Mouse (Mus musculus): Measurements from ENCODE around the gene Clic6. TPM values are rescaled to one million over a fixed set of nuclear protein-coding genes. Genes with fewer than 3 reads are reported as not detected.

Gene Clic6
- 0.50 and 3.5 TPM in 2 replicates for polyA plus RNA-seq (2015; fragmentation: Nextera tagmentation; extraction: Ambion mirVana)

- no peak within 1 kb of the TSS for H3K4me2 ChIP-seq
- H3K27me3 ChIP-seq (replicated peaks), result no peaks in the 10 kb centered on the region
- H3K4me1 ChIP-seq, result no peaks in the 10 kb centered on the region
- no peaks in the 10 kb centered on the region for H3K9me3 ChIP-seq (replicated peaks)
- no peaks in the 10 kb centered on the region for H3K36me3 ChIP-seq
- no peak within 1 kb of the TSS for H3K4me3 ChIP-seq (replicated peaks)
- H3K9ac ChIP-seq (replicated peaks), result no peak within 1 kb of the TSS
- no peak within 1 kb of the TSS for H3K27ac ChIP-seq (replicated peaks)
- no peak for ATAC-seq (ENCODE audit: low FRiP score)
- 95% methylated on average over 5 of the region's 5 CpGs for WGBS
These were observed at the start of gene Clic6 for GRCm38 (mm10) chr16:92485436-92485835. Gene Clic6, plus strand, starts transcription at chr16:92485736.

- no peak overlapping the region for H3K9ac ChIP-seq (replicated peaks)
- no peaks in the 10 kb centered on the region for H3K9me3 ChIP-seq (replicated peaks)
- no peak overlapping the region for H3K4me2 ChIP-seq
- H3K4me3 ChIP-seq (replicated peaks), result no peak overlapping the region
- peaks cover 30% of the 10 kb centered on the region; the same call in 1 of the 2 replicates for H3K4me1 ChIP-seq
- ATAC-seq (ENCODE audit: low FRiP score), result no peak
- 72% methylated on average over 2 of the region's 2 CpGs for WGBS
- no peaks in the 10 kb centered on the region for H3K27me3 ChIP-seq (replicated peaks)
- H3K36me3 ChIP-seq, result no peaks in the 10 kb centered on the region
- H3K27ac ChIP-seq (replicated peaks), result no peak overlapping the region
These were observed 45.8 kb upstream of the Clic6 start for GRCm38 (mm10) chr16:92439775-92440174.

DNA sequence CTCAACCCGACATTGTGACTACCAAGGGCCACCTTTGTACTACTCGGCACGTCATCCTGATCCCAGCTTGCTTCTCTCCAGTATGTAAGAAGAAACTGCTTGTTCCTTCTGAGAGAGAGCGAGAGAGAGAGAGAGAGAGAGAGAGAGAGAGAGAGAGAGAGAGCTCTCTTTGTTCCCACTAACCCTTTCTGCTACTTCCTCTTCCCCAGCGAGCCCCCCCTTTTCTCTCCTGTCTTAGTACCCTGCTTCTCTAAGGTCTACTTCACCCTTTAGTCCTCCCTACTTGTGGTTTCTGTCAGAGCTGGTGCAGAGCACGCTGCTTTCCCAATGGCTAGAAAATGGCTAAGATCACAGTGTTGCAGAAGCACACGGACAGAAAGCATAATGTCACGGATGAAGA, 45.3 kb upstream of the Clic6 start:
- no peak overlapping the region for H3K27ac ChIP-seq (replicated peaks)
- no peak overlapping the region for H3K4me2 ChIP-seq
- WGBS, result 77% methylated on average over 8 of the region's 8 CpGs
- no peaks in the 10 kb centered on the region for H3K27me3 ChIP-seq (replicated peaks)
- H3K4me3 ChIP-seq (replicated peaks), result no peak overlapping the region
- H3K4me1 ChIP-seq, result peaks cover 30% of the 10 kb centered on the region; the same call in 1 of the 2 replicates
- no peaks in the 10 kb centered on the region for H3K9me3 ChIP-seq (replicated peaks)
- no peak overlapping the region for H3K9ac ChIP-seq (replicated peaks)
- ATAC-seq (ENCODE audit: low FRiP score), result no peak
- H3K36me3 ChIP-seq, result no peaks in the 10 kb centered on the region

DNA sequence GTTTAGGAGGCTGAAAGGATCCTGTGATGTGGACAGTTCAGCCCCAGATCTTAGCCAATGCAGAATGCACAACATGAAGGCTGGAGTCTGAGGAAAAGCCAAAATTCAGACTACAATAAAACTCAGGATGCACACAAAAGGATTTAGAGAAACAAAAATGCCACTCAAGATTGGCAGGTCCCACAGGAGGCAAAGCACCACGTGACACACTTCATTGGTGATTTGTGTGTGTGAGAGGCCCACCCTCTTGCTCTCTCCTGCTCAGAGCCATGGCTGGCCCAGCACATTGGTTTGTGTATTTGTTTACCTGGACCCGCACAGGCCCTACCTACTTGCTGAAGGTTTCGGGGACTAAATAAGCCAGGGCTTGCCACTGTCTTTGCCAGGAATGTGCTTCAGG, 44.3 kb upstream of the Clic6 start:
- H3K4me1 ChIP-seq, result 0 out of 2 replicates have a peak, but pooled peaks cover 24% of the 10 kb centered on the region
- H3K27me3 ChIP-seq (replicated peaks), result no peaks in the 10 kb centered on the region
- H3K36me3 ChIP-seq, result no peaks in the 10 kb centered on the region
- H3K4me3 ChIP-seq (replicated peaks), result no peak overlapping the region
- H3K9ac ChIP-seq (replicated peaks), result no peak overlapping the region
- no peaks in the 10 kb centered on the region for H3K9me3 ChIP-seq (replicated peaks)
- H3K27ac ChIP-seq (replicated peaks), result no peak overlapping the region
- 71% methylated on average over 3 of the region's 3 CpGs for WGBS
- no peak overlapping the region for H3K4me2 ChIP-seq
- no peak for ATAC-seq (ENCODE audit: low FRiP score)

GRCm38 (mm10) chr16:92442150-92442549, 43.4 kb upstream of the Clic6 start:
- Histone ChIP-seq H3K27ac (replicated peaks) (no peak overlapping the region), H3K4me1 (0 out of 2 replicates have a peak, but pooled peaks cover 19% of the 10 kb centered on the region), H3K9ac (replicated peaks) (no peak overlapping the region), H3K27me3 (replicated peaks) (no peaks in the 10 kb centered on the region), H3K4me3 (replicated peaks) (no peak overlapping the region), H3K36me3 (no peaks in the 10 kb centered on the region), H3K9me3 (replicated peaks) (no peaks in the 10 kb centered on the region), H3K4me2 (no peak overlapping the region)
- no peak for ATAC-seq (ENCODE audit: low FRiP score)
- 93% methylated on average over 11 of the region's 11 CpGs for WGBS

DNA sequence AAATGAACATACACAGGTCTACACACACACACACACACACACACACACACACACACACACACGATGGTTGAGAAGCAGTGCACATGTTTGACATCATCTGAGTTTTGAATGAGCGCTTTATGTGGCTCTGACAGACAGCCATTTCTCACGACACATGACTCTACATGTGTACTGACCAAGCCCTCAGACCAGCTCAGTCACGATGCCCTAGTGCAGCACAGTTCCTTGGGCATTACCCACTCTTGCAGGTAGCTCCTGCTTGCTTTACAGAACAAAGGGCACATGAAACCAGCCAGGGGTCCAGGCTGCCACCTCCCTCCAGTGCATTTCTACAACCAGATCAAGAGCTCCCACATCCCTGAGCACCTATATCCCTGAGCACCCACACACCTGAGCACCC, 42.6 kb upstream of the Clic6 start:
- ATAC-seq (ENCODE audit: low FRiP score), result no peak
- no peaks in the 10 kb centered on the region for H3K27me3 ChIP-seq (replicated peaks)
- no peaks in the 10 kb centered on the region for H3K9me3 ChIP-seq (replicated peaks)
- no peaks in the 10 kb centered on the region for H3K36me3 ChIP-seq
- H3K9ac ChIP-seq (replicated peaks), result no peak overlapping the region
- H3K4me2 ChIP-seq, result no peak overlapping the region
- 90% methylated on average over 4 of the region's 4 CpGs for WGBS
- H3K27ac ChIP-seq (replicated peaks), result no peak overlapping the region
- H3K4me3 ChIP-seq (replicated peaks), result no peak overlapping the region
- 0 out of 2 replicates have a peak, but pooled peaks cover 19% of the 10 kb centered on the region for H3K4me1 ChIP-seq

DNA sequence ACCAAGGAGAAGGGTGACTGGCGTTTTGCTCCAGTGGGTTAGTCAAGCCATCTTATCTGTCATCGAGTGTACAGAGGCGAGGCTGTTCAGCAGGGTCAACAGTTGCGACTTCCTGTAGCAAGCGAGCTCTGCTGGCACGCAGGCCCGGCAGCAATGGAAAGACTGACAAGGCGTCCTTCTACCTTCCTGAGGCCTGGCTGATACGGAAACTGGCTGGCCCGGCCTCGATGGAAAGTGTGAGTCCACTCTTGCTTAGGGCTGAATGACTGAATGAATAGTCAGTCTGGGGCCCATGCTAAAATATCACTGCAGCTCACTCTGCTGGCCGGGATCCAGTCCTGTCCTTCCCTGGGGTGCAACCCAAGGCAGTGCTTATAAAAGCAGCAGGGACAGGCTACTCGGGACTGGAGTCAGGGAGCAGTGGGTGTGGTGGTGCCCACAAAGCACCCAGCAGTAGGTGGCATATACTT, 41.9 kb upstream of the Clic6 start:
- no peak overlapping the region for H3K4me3 ChIP-seq (replicated peaks)
- H3K9me3 ChIP-seq (replicated peaks), result no peaks in the 10 kb centered on the region
- no peak overlapping the region for H3K4me2 ChIP-seq
- WGBS, result 76% methylated on average over 13 of the region's 13 CpGs
- ATAC-seq (ENCODE audit: low FRiP score), result no peak; the same call in 1 of the 2 replicates
- 0 out of 2 replicates have a peak, but pooled peaks cover 19% of the 10 kb centered on the region for H3K4me1 ChIP-seq
- H3K27ac ChIP-seq (replicated peaks), result no peak overlapping the region
- no peaks in the 10 kb centered on the region for H3K27me3 ChIP-seq (replicated peaks)
- H3K36me3 ChIP-seq, result no peaks in the 10 kb centered on the region
- no peak overlapping the region for H3K9ac ChIP-seq (replicated peaks)

GRCm38 (mm10) chr16:92445377-92445776, 40.2 kb upstream of the Clic6 start:
- Histone ChIP-seq H3K9me3 (replicated peaks) (no peaks in the 10 kb centered on the region), H3K4me1 (0 out of 2 replicates have a peak, but pooled peaks cover 19% of the 10 kb centered on the region), H3K27me3 (replicated peaks) (no peaks in the 10 kb centered on the region), H3K4me2 (no peak overlapping the region), H3K9ac (replicated peaks) (no peak overlapping the region), H3K4me3 (replicated peaks) (no peak overlapping the region), H3K36me3 (no peaks in the 10 kb centered on the region), H3K27ac (replicated peaks) (no peak overlapping the region)
- WGBS, result 65% methylated on average over 10 of the region's 10 CpGs
- ATAC-seq (ENCODE audit: low FRiP score), result no peak

GRCm38 (mm10) chr16:92449080-92449479, 36.5 kb upstream of the Clic6 start:
- H3K4me2 ChIP-seq, result no peak overlapping the region
- ATAC-seq (ENCODE audit: low FRiP score), result no peak
- 94% methylated on average over 14 of the region's 14 CpGs for WGBS

DNA sequence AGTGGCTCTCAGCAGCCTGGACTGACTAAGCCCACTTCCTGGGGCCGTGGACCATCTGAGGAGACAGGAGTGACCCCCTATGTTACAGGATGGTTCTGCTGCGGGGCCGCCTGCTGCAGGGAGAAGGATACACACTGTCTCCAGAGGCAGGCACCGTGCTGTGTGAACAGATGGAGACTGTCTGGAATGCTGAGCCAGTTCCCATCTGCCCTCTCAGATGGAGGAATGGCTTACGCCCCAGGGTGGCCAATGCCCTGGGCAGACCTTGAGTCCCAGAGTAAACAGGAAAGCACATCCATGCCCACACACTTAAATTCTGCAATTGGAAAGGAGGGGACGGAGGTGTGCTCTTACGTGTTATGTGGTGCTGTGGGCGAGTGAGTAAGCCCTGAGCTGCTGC, 35.2 kb upstream of the Clic6 start:
- H3K4me1 ChIP-seq, result no peaks in the 10 kb centered on the region
- no peaks in the 10 kb centered on the region for H3K9me3 ChIP-seq (replicated peaks)
- 85% methylated on average over 8 of the region's 8 CpGs for WGBS
- peaks cover 13% of the 10 kb centered on the region; the same call in 1 of the 2 replicates for H3K36me3 ChIP-seq
- no peak overlapping the region for H3K27ac ChIP-seq (replicated peaks)
- no peak for ATAC-seq (ENCODE audit: low FRiP score)
- H3K4me3 ChIP-seq (replicated peaks), result no peak overlapping the region
- H3K9ac ChIP-seq (replicated peaks), result no peak overlapping the region
- no peaks in the 10 kb centered on the region for H3K27me3 ChIP-seq (replicated peaks)
- no peak overlapping the region for H3K4me2 ChIP-seq

More at GRCm38 (mm10) chr16:92449080-92449479, 36.5 kb upstream of the Clic6 start:
- Histone ChIP-seq H3K4me3 (replicated peaks) (no peak overlapping the region), H3K9ac (replicated peaks) (no peak overlapping the region), H3K9me3 (replicated peaks) (no peaks in the 10 kb centered on the region), H3K27me3 (replicated peaks) (no peaks in the 10 kb centered on the region), H3K27ac (replicated peaks) (no peak overlapping the region), H3K36me3 (peaks cover 13% of the 10 kb centered on the region; the same call in 1 of the 2 replicates), H3K4me1 (0 out of 2 replicates have a peak, but pooled peaks cover 2% of the 10 kb centered on the region)

- Histone ChIP-seq H3K27ac (replicated peaks) (no peak overlapping the region), H3K4me3 (replicated peaks) (no peak overlapping the region), H3K4me2 (no peak overlapping the region), H3K36me3 (peaks cover 13% of the 10 kb centered on the region; the same call in 1 of the 2 replicates), H3K27me3 (replicated peaks) (no peaks in the 10 kb centered on the region), H3K4me1 (no peaks in the 10 kb centered on the region), H3K9ac (replicated peaks) (no peak overlapping the region), H3K9me3 (replicated peaks) (no peaks in the 10 kb centered on the region)
- no peak for ATAC-seq (ENCODE audit: low FRiP score)
- WGBS, result 89% methylated on average over 17 of the region's 17 CpGs
These were observed 33.9 kb upstream of the Clic6 start for GRCm38 (mm10) chr16:92451516-92452072.

DNA sequence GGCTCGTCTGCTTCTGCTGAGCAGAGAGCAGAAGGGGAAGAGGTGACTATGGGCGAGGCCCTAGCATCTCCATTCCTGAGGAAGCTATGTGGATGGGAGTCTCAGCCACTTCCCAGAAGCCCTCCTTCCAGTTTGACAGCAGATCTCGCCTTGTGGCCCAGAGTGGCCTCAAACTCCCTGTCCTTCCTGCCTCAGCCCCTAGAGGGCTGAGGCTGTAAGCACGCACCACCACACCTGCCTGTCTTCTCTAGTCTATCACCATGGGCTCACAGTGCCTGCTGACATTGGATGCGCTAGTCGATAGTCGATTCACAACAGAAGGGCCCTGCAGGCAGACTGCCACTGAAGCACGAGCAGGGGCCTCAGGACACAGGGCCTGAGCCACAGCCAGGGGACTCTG, 32.9 kb upstream of the Clic6 start:
- WGBS, result 66% methylated on average over 8 of the region's 8 CpGs
- ATAC-seq (ENCODE audit: low FRiP score), result no peak
- Histone ChIP-seq H3K4me1 (peaks cover 3% of the 10 kb centered on the region), H3K9me3 (replicated peaks) (no peaks in the 10 kb centered on the region), H3K27me3 (replicated peaks) (no peaks in the 10 kb centered on the region), H3K4me3 (replicated peaks) (no peak overlapping the region), H3K27ac (replicated peaks) (no peak overlapping the region), H3K36me3 (peaks cover 13% of the 10 kb centered on the region; the same call in 1 of the 2 replicates), H3K9ac (replicated peaks) (no peak overlapping the region), H3K4me2 (no peak overlapping the region)
